Mouse (Mus musculus) ES-E14 (cell line): ENCODE data around the gene Errfi1. TPM values are rescaled to one million over a fixed set of nuclear protein-coding genes. Genes with fewer than 3 reads are reported as not detected.

Source experiments
- DNase-seq: peaks from one replicate; pipeline ENCODE4 v3.0.0-alpha.2; 2013; ENCODE audit warnings: low read depth, low spot score
- H3K27ac ChIP-seq: 2 replicates; pipeline ENCODE4 v1.5.1; 2012; ENCODE audit warnings: low read depth, mild to moderate bottlenecking, low read length, moderate library complexity, mixed read lengths; ENCODE audit not compliant: poor library complexity, insufficient read depth, severe bottlenecking
- H3K36me3 ChIP-seq: 2 replicates; pipeline ENCODE4 v1.6.1; 2012; ENCODE audit warnings: mild to moderate bottlenecking, low read length, moderate library complexity, mixed read lengths; ENCODE audit not compliant: control insufficient read depth, poor library complexity, insufficient read depth, severe bottlenecking
- H3K4me1 ChIP-seq, 2 experiments: fragments of 150-350 bp in 1 of 2; sonication (generic) in 1 of 2; 2 replicates each; pipeline ENCODE4 v1.6.1; 2012; ENCODE audit warnings: low read length in 2 of 2, mild to moderate bottlenecking in 1 of 2, mixed read lengths in 1 of 2; ENCODE audit not compliant: control insufficient read depth in 2 of 2, insufficient read depth in 2 of 2, poor library complexity in 1 of 2
- H3K4me3 ChIP-seq, 2 experiments: fragments of 150-350 bp in 1 of 2; sonication (generic) in 1 of 2; 2 replicates each; pipeline ENCODE4 v1.5.1; 2012; ENCODE audit warnings: low read length in 2 of 2, low read depth in 1 of 2, mild to moderate bottlenecking in 1 of 2, mixed read lengths in 1 of 2; ENCODE audit not compliant: insufficient read depth in 1 of 2, poor library complexity in 1 of 2, severe bottlenecking in 1 of 2
- H3K9ac ChIP-seq: 2 replicates; pipeline ENCODE4 v1.6.1; 2012; ENCODE audit warnings: low read depth, mild to moderate bottlenecking, low read length, mixed read lengths; ENCODE audit not compliant: poor library complexity, insufficient read depth, severe bottlenecking
- H3K9me3 ChIP-seq: fragments of 150-350 bp; sonication (generic); 2 replicates; pipeline ENCODE4 v1.6.1; 2012; ENCODE audit warnings: low read depth, mild to moderate bottlenecking, low read length; ENCODE audit not compliant: control insufficient read depth, insufficient read depth
- CHD2 ChIP-seq: IDR thresholded peaks from 2 replicates; pipeline ENCODE4 v1.6.1; 2014; ENCODE audit warnings: mild to moderate bottlenecking, low read depth, low read length, inconsistent platforms
- HCFC1 ChIP-seq: IDR thresholded peaks from 2 replicates; pipeline ENCODE4 v1.6.1; 2012; ENCODE audit warnings: low read length, inconsistent platforms, borderline replicate concordance; ENCODE audit not compliant: insufficient read depth
- MAFK ChIP-seq: IDR thresholded peaks from 2 replicates; pipeline ENCODE4 v1.6.1; 2014; ENCODE audit warnings: mild to moderate bottlenecking, low read depth, low read length, inconsistent platforms; ENCODE audit not compliant: insufficient read depth
- ZC3H11A ChIP-seq: IDR thresholded peaks from 2 replicates; pipeline ENCODE4 v1.6.1; 2012; ENCODE audit warnings: low read depth, mild to moderate bottlenecking, inconsistent platforms, low read length, borderline replicate concordance
- ZNF384 ChIP-seq: IDR thresholded peaks from 2 replicates; pipeline ENCODE4 v1.6.1; 2012; ENCODE audit warnings: low read depth, low read length, inconsistent platforms
- in situ Hi-C, 2 experiments: fragments of 600-800 bp; cut with MboI; formaldehyde crosslinking; loops; one replicate each; pipeline ENCODE4 v1.15.1; 2025; ENCODE audit warnings: low sequenced_read_pairs in 2 of 2, inconsistent platforms in 1 of 2; ENCODE audit not compliant: unreplicated experiment in 2 of 2
- total RNA-seq: library from RNA; depleted of rRNA; stranded (reverse); fragments of 300-350 nt; gene quantifications from 2 replicates; pipeline ENCODE4 v1.2.3, GENCODE M21; 2012

The Errfi1 gene
- total RNA-seq, 1 experiment = 38.0 TPM

GRCm38 (mm10) chr4:150866494-150866893 is 12.8 kb downstream of the Errfi1 start:
- Histone ChIP-seq H3K4me1 (peaks cover 2 to 11% of the 10 kb centered on the region in 2 experiments; a peak in 3 of 4 replicates), H3K9ac (no peak overlapping the region), H3K36me3 (peaks cover 24% of the 10 kb centered on the region), H3K4me3 (no peak overlapping the region), H3K9me3 (no peaks in the 10 kb centered on the region), H3K27ac (no peak overlapping the region)
- in situ Hi-C loops = no loop called here
- no peak for DNase-seq
- no peak for TF ChIP-seq HCFC1
- no peak for TF ChIP-seq ZC3H11A
- no peak for TF ChIP-seq ZNF384
- no peak for TF ChIP-seq MAFK
- no peak for TF ChIP-seq CHD2

GRCm38 (mm10) chr4:150868161-150868560 is 14.4 kb downstream of the Errfi1 start:
- Histone ChIP-seq H3K27ac (no peak overlapping the region), H3K4me3 (no peak overlapping the region), H3K36me3 (peaks cover 24% of the 10 kb centered on the region), H3K9ac (no peak overlapping the region), H3K9me3 (no peaks in the 10 kb centered on the region), H3K4me1 (peaks cover 5 to 20% of the 10 kb centered on the region in 2 experiments; a peak in 3 of 4 replicates)
- no peak for DNase-seq
- in situ Hi-C loops = no loop called here
- TF ChIP-seq CHD2 (no peak), ZNF384 (no peak), MAFK (no peak), HCFC1 (no peak), ZC3H11A (no peak)

- H3K36me3 ChIP-seq = peaks cover 24% of the 10 kb centered on the region
- peaks cover 5 to 20% of the 10 kb centered on the region in 2 experiments; a peak in 3 of 4 replicates for H3K4me1 ChIP-seq
- TF ChIP-seq ZC3H11A (no peak), ZNF384 (no peak), MAFK (no peak), HCFC1 (no peak), CHD2 (no peak)
- H3K9me3 ChIP-seq = no peaks in the 10 kb centered on the region
- no peak overlapping the region for H3K9ac ChIP-seq
- H3K4me3 ChIP-seq = no peak overlapping the region
- in situ Hi-C loops = no loop called here
- no peak for DNase-seq
- H3K27ac ChIP-seq = no peak overlapping the region
These were observed 15.1 kb downstream of the Errfi1 start for GRCm38 (mm10) chr4:150868859-150869258.

DNA sequence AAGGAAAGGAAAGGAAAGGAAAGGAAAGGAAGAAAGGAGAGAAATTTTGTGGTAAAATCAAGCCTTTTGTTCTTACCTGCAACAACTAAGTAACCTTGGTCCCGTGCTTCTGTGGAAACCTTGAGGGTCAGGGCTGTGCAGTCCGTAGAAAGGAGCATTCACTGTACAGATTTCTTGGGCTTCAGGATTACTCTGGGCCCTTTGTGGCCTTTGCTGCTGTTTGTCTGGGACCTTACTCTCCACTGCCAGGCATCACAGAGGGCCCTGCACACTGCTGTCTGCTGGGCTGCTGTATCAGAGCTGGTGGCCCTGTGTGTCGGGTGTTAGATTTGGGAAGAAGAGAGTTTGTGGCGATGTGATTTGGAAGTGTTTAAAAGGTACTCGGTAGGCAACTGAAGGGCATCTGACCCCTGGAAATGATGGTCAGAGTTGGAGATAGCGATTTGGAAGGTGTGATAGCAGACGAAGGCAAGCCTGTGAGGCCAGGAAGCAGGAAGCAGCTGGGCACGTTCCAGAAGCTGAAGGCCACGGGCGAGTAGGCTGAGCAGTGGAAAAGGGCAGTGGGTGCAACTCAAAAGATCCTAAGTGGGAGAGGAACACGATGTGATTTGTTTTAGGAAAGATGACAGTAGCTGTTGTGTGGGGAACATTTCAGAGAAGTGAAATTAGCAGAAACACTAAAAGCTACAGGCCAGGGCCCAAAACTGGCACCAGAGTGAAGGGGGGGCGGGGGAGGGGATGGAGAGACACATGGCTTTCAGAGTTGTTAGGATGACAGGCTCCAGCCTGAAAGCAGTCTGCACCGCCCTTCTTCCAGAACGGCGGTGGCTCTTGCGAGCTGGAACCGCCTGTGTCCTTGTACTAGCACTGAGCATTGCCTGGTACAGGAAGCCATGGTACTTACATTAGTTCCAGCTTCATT is 15.8 kb downstream of the Errfi1 start:
- in situ Hi-C loops = no loop called here
- Histone ChIP-seq H3K9ac (no peak overlapping the region), H3K4me1 (peaks cover 5 to 20% of the 10 kb centered on the region in 2 experiments; a peak in 3 of 4 replicates)

More for the DNA sequence above, 15.8 kb downstream of the Errfi1 start:
- DNase-seq = no peak
- no peak overlapping the region for H3K4me3 ChIP-seq
- H3K36me3 ChIP-seq = peaks cover 24% of the 10 kb centered on the region
- no peaks in the 10 kb centered on the region for H3K9me3 ChIP-seq
- H3K27ac ChIP-seq = no peak overlapping the region
- TF ChIP-seq CHD2 = no peak
